Mouse (Mus musculus) cerebellum, adult 2 months (tissue): ENCODE results near the gene Nrtn.

ENCODE experiments used
- CTCF ChIP-seq: fragments of 200-500 bp; IDR thresholded peaks from 2 replicates; pipeline ENCODE4 v1.5.1; 2011; ENCODE audit warnings: low read depth, mild to moderate bottlenecking, control low read depth, low read length, moderate library complexity, borderline replicate concordance; ENCODE audit not compliant: insufficient read depth
- POLR2A ChIP-seq: fragments of 200-500 bp; IDR thresholded peaks from 2 replicates; pipeline ENCODE4 v1.6.1; 2011; ENCODE audit warnings: low read length, control low read depth, borderline replicate concordance; ENCODE audit not compliant: insufficient read depth

GRCm38 (mm10) chr17:56715914-56716654 is 41.2 kb downstream of the Nrtn start:
- TF ChIP-seq POLR2A (no peak), CTCF (no peak)
